Mouse (Mus musculus) cortical plate, adult 2 months (tissue): ENCODE data around the gene Hivep1. TPM values are rescaled to one million over a fixed set of nuclear protein-coding genes. Genes with fewer than 3 reads are reported as not detected.

Experiments
- H3K27ac ChIP-seq: fragments of 200-500 bp; 2 replicates; pipeline ENCODE4 v1.5.1; 2012; ENCODE audit warnings: low read length, control low read depth, inconsistent platforms; ENCODE audit not compliant: insufficient read depth
- H3K4me1 ChIP-seq: fragments of 200-500 bp; 2 replicates; pipeline ENCODE4 v1.6.1; 2011; ENCODE audit warnings: low read length; ENCODE audit not compliant: control insufficient read depth, insufficient read depth
- H3K4me3 ChIP-seq: fragments of 200-500 bp; 2 replicates; pipeline ENCODE4 v1.5.1; 2011; ENCODE audit warnings: mild to moderate bottlenecking, low read length, control low read depth; ENCODE audit not compliant: insufficient read depth
- CTCF ChIP-seq: fragments of 200-500 bp; IDR thresholded peaks from 2 replicates; pipeline ENCODE4 v1.5.1; 2011; ENCODE audit warnings: mild to moderate bottlenecking, control low read depth, low read length; ENCODE audit not compliant: insufficient read depth; ENCODE audit errors: extremely low read depth
- POLR2A ChIP-seq: fragments of 200-500 bp; IDR thresholded peaks from 2 replicates; pipeline ENCODE4 v1.6.1; 2011; ENCODE audit warnings: mild to moderate bottlenecking, low read length, control low read depth; ENCODE audit not compliant: insufficient read depth; ENCODE audit errors: extremely low read depth
- polyA plus RNA-seq: library from polyadenylated mRNA; depleted of rRNA; stranded (reverse); fragments of >200 nt; gene quantifications from 2 replicates; pipeline ENCODE4 v1.2.3, GENCODE M21; 2012

Gene Hivep1
- polyA plus RNA-seq, 1 experiment = 33.2 TPM

DNA sequence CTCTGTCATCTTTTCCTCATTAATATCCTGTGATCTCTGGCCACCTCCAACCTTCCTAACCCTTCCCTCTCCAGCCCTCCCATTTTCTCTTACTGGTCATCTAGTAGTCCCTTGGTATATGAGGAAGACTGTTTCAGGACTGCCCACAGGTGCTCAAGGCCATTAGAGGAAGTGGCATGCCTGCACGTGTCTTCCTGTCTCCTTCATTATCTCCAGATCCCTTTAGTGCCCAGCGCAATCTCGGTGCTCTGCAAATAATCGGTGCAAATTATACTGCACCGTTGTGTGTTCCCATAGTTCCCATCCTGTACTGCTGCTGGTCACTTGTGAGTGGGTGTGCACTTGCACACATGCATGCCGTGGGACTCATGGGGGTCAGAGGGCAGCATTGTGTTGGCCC lies 19.2 kb downstream of the Hivep1 start:
- TF ChIP-seq POLR2A = no peak
- no peak for TF ChIP-seq CTCF
- Histone ChIP-seq H3K4me1 (peaks cover 1% of the 10 kb centered on the region; the same call in 1 of the 2 replicates), H3K27ac (no peak overlapping the region), H3K4me3 (no peak overlapping the region)

DNA sequence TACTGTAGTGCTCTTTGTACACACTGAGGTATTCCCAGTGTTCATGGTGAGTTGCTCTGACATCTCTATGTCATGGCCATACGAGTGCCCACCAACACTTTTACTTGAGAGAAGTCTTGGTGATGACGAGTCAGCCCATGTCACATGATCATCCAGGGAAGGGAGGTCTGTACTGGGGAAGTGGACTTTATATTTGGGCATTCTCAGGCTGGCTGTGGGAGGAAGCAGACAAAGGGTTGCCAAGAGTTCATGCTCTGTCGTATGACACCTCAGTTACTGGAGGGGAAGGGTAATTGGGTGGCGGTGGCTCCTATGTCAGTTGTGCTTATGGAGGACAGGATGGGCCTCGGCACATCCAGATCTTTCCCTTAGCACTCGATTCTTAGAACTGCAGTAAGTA lies 21.5 kb downstream of the Hivep1 start:
- TF ChIP-seq POLR2A = no peak
- TF ChIP-seq CTCF = no peak
- Histone ChIP-seq H3K27ac (no peak overlapping the region), H3K4me3 (no peak overlapping the region), H3K4me1 (peaks cover 1% of the 10 kb centered on the region; the same call in 1 of the 2 replicates)

GRCm38 (mm10) chr13:42075546-42075945 lies 23.7 kb downstream of the Hivep1 start:
- Histone ChIP-seq H3K27ac (no peak overlapping the region), H3K4me3 (no peak overlapping the region), H3K4me1 (peaks cover 2% of the 10 kb centered on the region; the same call in 1 of the 2 replicates)
- TF ChIP-seq CTCF (no peak), POLR2A (no peak)

DNA sequence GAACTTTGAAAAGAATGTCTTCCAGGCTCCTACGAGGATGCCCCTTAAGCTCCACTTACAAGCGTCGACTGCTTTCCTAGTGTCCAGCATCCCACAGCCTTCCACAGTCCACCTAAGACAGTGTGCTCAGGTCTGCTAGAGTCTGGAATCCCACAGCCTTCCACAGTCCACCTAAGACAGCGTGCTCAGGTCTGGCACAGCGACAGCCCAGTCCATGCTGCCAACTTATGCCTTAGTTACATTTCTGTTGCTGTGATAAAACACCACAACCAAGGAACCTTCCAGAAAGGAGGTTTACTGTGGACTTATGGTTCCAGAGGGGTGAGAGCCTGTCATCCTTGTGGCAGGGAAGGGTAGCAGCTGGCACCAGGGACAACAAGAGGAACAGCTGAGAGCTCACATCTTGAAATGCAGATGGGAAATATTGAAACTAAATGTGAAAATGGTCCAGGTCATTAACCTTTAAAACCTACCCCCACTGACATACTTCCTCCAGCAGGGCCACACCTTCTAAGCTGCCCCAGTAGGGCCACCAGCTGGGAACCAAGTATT lies 25.0 kb downstream of the Hivep1 start:
- Histone ChIP-seq H3K4me3 (no peak overlapping the region), H3K27ac (no peak overlapping the region), H3K4me1 (peaks cover 2% of the 10 kb centered on the region; the same call in 1 of the 2 replicates)
- TF ChIP-seq CTCF (no peak), POLR2A (no peak)

DNA sequence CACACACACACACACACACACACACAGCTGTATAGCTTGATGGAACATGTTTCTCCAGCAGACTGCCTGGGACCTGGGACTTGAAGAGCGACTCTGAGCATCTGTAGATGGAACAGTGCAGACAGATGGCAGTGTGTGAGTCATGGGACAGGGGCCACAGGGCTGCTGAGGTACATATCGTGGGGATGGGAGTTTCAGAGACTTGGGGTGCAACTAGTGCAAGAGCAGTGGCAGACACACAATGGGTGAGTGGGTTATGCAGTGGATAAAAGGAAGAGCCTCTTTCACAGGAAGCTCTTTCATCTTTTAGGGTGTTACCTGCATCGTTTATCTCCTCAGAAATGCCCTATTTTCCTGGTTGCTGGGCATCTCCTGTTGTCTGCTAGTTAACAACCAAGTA lies 25.8 kb downstream of the Hivep1 start:
- TF ChIP-seq CTCF (no peak), POLR2A (no peak)
- Histone ChIP-seq H3K4me1 (0 out of 2 replicates have a peak, but pooled peaks cover 2% of the 10 kb centered on the region), H3K4me3 (no peak overlapping the region), H3K27ac (no peak overlapping the region)

DNA sequence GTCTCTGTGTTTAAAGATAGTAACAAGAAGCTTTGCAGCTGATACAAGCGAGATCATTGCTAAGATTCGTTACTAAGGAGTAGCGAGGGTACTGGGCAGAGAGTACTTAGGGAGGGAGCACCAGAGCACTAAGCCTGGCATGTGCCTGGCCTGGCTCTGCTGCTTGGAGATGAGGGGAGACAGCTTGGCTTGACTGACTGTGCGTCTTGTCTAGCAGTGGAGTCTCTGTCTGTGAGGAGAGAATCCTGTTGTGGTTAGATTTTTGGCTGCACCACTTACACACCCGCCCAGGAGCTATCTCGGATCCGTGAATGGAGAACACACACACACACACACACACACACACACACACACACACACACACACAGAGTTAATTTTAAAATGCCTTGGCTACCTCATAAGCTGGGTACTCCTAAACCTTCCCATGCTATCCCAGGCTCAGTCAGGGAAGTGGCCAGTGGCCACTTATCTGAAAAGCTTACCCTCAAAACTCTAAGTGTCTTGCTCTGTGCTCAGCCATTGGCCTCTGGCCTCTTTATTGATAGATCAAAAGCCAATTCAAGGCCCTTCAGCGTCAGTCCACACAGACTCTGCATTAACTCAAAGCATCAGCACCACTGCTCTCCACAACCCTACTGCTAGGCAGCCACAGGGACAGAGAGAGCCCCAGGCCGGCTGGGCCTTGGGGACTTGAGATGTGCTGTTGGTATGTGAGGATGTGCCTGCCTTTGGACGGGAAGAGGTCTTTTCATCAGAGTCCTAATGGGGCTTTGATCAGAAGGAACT lies 28.5 kb downstream of the Hivep1 start:
- Histone ChIP-seq H3K4me1 (0 out of 2 replicates have a peak, but pooled peaks cover 2% of the 10 kb centered on the region), H3K4me3 (no peak overlapping the region), H3K27ac (no peak overlapping the region)
- TF ChIP-seq POLR2A (no peak), CTCF (no peak)

DNA sequence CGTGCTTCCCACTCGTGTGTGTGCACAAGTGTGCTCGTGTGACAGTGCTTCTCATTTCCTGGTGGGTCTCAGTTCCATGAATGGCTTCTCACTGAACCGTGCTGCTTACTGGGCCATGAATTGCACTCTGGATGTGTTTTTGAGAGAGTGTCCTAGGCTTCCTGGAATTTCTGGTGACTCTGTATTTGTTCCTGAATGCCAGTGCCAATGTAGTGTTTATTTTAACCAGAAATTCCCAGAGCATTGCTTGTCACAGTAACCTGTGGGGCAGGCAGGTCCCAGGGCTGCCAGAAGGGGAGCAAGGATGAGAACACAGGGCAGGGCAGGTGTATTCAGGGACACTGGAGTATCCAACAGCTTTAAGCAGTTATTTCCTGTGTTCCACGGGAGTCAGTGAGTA lies 36.5 kb downstream of the Hivep1 start:
- Histone ChIP-seq H3K4me3 (no peak overlapping the region), H3K27ac (no peak overlapping the region), H3K4me1 (no peaks in the 10 kb centered on the region; the same call in 1 of the 2 replicates)
- TF ChIP-seq CTCF = no peak
- TF ChIP-seq POLR2A = no peak

- TF ChIP-seq CTCF = no peak
- no peak for TF ChIP-seq POLR2A
- Histone ChIP-seq H3K4me1 (no peaks in the 10 kb centered on the region; the same call in 1 of the 2 replicates), H3K27ac (no peak overlapping the region)
Measured at GRCm38 (mm10) chr13:42089025-42089424, 37.2 kb downstream of the Hivep1 start.

GRCm38 (mm10) chr13:42090751-42091150 lies 38.9 kb downstream of the Hivep1 start:
- H3K27ac ChIP-seq = no peak overlapping the region
- no peak overlapping the region for H3K4me3 ChIP-seq
- H3K4me1 ChIP-seq = peaks cover under 1% of the 10 kb centered on the region
- TF ChIP-seq POLR2A (no peak), CTCF (no peak)

More at GRCm38 (mm10) chr13:42089025-42089424, 37.2 kb downstream of the Hivep1 start:
- no peak overlapping the region for H3K4me3 ChIP-seq

- no peak overlapping the region for H3K4me3 ChIP-seq
- H3K4me1 ChIP-seq = peaks cover 1% of the 10 kb centered on the region
- no peak for TF ChIP-seq CTCF
- TF ChIP-seq POLR2A = no peak
- H3K27ac ChIP-seq = no peak overlapping the region
Measured at GRCm38 (mm10) chr13:42092392-42093139, 40.7 kb downstream of the Hivep1 start.
